Comparison of ENCODE assay signal across 1 mouse cellular context in genomic region chr16:96025244-96025643, GRCm38 (mm10).
TF ChIP-seq lines count a peak whose summit lies in the region.

No protein-coding gene starts in this region.

TF ChIP-seq in MEL, 35 proteins besides CTCF, POLR2A, EP300 and RAD21:
- TF ChIP-seq SMC3 (IDR thresholded peaks at IDR 0.05; ENCODE audit: low read depth, low read length) (peak; percentile 14; the same call in 1 of the 2 replicates), MEF2A (IDR thresholded peaks at IDR 0.05; ENCODE audit: extremely low read depth, insufficient replicate concordance, low read depth, low read length, poor library complexity, severe bottlenecking) (no peak)
